Mouse (Mus musculus) adrenal gland, adult 8-10 months (tissue): Measurements from ENCODE around the gene Arl9. TPM values are rescaled to one million over a fixed set of nuclear protein-coding genes. Genes with fewer than 3 reads are reported as not detected.
"Not testable (repeated sequence)": the region's sequence is repeated elsewhere in the genome, so short reads cannot be mapped to it uniquely, and the experiment has no call there.

ENCODE experiments used
- DNase-seq: peaks from one replicate; pipeline ENCODE4 v3.0.0; 2022
- total RNA-seq, 4 experiments: library from RNA; stranded (reverse); gene quantifications; 2 replicates each; pipeline ENCODE4 v1.2.4; 2022

Gene Arl9
- not detected for total RNA-seq

- DNase-seq: no peak
These were observed at the start of gene Arl9 for GRCm38 (mm10) chr5:77004051-77004821. TSS of gene Arl9 (plus strand) at chr5:77004055.

GRCm38 (mm10) chr5:76954271-76954900 is 49.5 kb upstream of the Arl9 start:
- DNase-seq: peak; percentile 39

- no peak for DNase-seq
These were observed 48.4 kb upstream of the Arl9 start for GRCm38 (mm10) chr5:76955474-76955873.

- no peak for DNase-seq
These were observed 45.9 kb upstream of the Arl9 start for GRCm38 (mm10) chr5:76957954-76958353.

DNA sequence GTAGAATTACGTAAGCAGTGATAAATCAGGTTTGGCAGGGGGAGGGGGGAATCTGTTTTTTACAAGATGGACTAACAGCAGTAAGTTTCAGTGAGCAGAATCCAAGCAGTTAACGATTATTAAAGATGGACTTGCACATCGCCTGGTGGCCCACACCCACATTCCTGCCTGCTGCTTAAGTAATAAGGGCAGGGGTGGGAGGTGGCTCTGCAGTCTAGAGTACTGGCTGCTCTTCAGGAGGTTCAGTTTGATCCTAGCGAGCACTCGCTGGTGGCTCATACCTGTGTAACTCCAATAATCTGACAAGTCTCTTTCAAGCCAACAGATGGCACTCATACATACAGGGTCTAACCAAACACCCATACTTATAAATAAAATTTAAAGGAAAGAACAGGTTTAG is 44.3 kb upstream of the Arl9 start:
- no peak for DNase-seq

DNA sequence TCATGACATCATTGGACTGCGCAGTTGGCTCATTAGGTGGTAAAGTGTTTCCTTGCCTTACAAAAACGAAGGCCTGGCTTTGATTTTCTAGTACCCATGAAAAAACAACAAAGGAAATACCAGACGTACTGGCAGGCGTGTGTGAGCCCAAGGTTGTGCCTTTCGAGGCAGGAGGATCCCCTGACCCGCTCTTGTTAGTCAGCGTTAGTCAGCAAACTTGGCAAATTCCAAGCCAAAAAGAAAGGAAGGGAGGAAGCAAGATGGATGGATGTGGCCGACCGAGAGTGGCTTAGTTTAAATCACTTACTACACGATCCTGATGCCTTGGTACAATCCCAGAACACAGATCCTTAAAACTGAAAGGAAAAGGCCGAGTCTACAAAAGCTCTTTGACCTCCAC is 41.3 kb upstream of the Arl9 start:
- peak; percentile 77 for DNase-seq

GRCm38 (mm10) chr5:76964651-76965050 is 39.2 kb upstream of the Arl9 start:
- DNase-seq: no peak

GRCm38 (mm10) chr5:76969250-76969649 is 34.6 kb upstream of the Arl9 start:
- no peak for DNase-seq

DNA sequence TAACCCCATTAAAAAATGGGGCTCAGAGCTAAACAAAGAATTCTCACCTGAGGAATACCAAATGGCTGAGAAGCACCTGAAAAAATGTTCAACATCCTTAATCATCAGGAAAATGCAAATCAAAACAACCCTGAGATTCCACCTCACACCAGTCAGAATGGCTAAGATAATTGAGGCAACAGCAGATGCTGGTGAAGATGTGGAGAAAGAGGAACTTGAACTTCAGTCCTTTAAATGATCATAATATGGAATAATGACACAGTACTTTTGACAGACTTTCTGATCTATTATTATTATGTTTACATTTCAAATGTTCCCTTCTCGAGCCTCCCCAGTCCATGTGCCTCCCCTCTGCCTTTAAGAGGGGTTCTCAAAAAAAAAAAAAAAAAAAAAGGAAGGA is 32.7 kb upstream of the Arl9 start:
- not testable (repeated sequence) for DNase-seq

- no peak for DNase-seq
These were observed 30.4 kb upstream of the Arl9 start for GRCm38 (mm10) chr5:76973488-76973887.

- no peak for DNase-seq
These were observed 29.7 kb upstream of the Arl9 start for GRCm38 (mm10) chr5:76974207-76974553.

- DNase-seq: peak; percentile 77
These were observed 29.1 kb upstream of the Arl9 start, which contains the start of gene Srp72 for GRCm38 (mm10) chr5:76974554-76975285. TSS of gene Srp72 (plus strand) at chr5:76974683.

DNA sequence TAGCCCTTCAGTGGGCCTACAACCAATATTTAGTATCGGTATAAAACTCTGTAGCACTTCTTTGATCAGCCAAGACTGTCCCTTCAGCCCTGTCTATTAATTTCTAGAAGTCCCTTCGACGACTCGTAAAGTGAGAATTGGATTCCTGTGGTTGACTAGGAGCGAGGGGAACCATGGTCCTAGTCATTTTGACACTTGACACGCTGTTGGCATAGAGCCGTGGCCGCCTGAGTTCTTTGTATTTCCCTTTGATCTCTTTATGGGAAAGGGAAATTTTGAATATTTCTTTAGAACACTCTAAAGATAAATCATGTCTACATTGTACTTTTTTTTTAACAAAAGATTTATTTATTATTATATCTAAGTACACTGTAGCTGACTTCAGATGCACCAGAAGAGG is 28.1 kb upstream of the Arl9 start:
- no peak for DNase-seq

DNA sequence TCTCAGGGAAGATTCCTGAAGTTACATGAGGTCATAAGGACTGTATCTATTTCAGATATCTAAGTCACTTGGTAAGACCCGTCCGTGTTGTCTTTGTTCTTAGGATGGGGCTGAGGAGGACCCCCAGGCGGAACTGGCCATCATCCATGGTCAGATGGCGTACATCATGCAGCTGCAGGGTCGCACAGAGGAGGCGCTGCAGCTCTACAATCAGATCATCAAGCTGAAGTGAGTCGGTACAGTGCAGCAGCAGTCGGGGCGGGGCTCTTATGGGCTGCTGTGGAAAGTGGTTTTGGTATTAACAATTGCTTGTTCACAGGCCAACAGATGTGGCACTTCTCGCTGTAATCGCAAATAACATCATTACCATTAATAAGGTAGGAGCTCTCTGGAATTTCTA is 19.8 kb upstream of the Arl9 start:
- no peak for DNase-seq

DNA sequence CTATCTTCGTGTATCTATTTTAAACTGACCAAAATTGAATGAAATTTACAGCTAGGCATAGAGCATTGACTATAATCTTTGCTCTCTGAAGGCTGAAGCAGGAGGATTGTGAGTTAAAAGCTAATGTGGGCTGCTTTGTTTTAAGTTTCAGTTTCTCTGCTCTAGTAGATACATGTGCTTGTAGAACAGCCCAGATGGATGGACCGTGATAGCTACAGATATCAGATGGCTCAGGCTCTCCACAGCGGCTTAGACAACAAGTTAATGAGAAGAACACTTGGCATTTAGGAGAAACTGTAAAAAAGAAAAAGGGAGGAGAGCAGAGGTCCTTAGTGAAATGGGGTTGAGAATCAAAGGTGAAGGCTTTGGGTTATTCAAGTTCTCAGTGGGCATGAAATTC is 13.1 kb upstream of the Arl9 start:
- no peak for DNase-seq

DNA sequence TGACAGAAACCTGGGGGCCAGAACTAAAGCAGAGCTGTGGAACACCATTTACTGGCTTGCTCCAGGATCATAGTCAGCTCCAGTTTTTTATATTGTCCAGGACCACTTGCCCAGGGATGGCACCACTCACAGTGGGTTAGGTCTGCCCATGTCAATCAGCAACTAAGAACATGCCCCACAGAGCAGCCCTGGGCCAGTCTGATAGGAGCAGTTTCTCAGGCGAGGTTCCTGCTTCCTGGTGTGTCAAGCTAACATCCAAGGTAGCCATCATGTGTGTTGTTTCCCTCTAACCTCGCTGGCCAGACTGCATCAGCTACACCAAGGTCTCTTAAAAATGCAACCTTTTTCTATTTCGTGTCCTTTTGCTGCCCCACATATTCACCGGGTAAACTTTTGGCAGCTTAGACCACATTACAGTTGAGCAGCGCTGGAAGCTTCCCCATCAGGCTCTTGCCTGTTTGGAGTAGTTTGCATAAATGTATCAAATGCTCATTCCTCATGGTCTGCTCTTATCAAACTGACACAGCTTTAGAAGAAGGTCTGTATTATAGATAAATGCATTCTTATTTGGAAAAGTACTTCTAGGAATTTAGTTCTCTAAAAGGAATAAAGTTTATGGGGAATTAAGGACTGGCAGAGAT is 10.6 kb upstream of the Arl9 start:
- no peak for DNase-seq

DNA sequence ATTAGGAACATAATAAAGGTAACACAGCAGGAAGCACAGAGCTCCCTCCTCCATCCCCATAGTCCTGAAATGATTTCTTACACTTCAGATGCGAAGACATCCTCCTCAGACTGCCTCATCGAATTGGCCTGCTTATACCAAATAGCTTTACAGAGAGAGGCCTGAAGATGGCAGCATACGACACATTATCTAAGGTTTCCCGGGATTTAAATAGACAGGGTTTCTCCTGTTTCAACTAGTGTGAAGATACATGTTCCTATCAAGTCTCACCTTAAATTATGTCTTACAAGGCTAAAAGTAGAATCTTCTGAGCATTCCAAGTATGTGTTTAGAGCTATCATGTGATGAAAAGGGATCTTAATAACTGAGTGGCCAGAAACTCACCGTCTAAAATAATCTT is 5.4 kb upstream of the Arl9 start:
- DNase-seq: no peak

GRCm38 (mm10) chr5:77001192-77001591 is 2.7 kb upstream of the Arl9 start:
- DNase-seq: no peak

DNA sequence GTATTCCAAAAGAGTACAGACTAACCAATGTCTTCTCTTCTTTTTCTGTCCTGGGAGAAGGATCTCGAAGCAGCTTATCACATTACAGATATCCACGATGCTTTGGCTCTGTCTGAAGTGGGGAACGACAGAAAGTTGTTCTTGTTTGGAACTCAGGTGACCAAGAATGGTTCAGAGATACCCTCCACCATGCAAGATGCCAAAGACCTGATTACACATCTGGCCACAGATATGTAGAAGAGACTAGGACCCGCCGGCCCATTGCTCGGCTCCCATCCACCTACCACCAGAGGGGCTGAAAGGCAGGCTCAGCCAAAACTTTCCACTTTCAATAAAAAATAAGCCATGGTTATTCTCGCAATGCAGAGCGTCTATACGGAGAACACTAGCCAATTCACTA is 6.5 kb downstream of the Arl9 start:
- DNase-seq: no peak

GRCm38 (mm10) chr5:77011082-77011481 is 7.2 kb downstream of the Arl9 start:
- DNase-seq: no peak

DNA sequence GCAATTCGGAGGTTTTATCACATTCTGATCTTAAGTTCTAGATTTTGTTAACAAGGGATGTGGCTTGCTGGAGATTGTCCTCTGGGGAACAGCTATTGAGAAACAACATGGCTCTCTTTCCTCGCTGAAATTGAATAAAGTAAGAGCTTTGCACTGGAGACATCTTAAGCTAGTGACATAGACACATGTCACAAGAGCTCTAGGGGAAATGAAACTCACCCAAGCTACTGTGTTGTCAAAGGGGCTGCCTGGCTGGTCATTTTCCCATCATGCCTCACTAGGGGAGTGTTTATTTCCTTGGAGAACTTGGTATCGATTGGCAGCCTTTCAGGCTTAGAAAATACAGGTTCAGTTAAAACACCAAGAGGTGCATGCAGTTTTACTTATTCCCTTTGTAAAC is 9.3 kb downstream of the Arl9 start:
- no peak for DNase-seq

- DNase-seq: peak; percentile 68
These were observed 12.0 kb downstream of the Arl9 start, which contains the start of gene Thegl for GRCm38 (mm10) chr5:77015544-77016482. TSS of gene Thegl (plus strand) at chr5:77016023.
